Mouse (Mus musculus): ENCODE data around the gene Ccdc28b. TPM values are rescaled to one million over a fixed set of nuclear protein-coding genes. Genes with fewer than 3 reads are reported as not detected.

Ccdc28b gene
- polyA plus RNA-seq, 1 experiment: 20.8 TPM

DNA sequence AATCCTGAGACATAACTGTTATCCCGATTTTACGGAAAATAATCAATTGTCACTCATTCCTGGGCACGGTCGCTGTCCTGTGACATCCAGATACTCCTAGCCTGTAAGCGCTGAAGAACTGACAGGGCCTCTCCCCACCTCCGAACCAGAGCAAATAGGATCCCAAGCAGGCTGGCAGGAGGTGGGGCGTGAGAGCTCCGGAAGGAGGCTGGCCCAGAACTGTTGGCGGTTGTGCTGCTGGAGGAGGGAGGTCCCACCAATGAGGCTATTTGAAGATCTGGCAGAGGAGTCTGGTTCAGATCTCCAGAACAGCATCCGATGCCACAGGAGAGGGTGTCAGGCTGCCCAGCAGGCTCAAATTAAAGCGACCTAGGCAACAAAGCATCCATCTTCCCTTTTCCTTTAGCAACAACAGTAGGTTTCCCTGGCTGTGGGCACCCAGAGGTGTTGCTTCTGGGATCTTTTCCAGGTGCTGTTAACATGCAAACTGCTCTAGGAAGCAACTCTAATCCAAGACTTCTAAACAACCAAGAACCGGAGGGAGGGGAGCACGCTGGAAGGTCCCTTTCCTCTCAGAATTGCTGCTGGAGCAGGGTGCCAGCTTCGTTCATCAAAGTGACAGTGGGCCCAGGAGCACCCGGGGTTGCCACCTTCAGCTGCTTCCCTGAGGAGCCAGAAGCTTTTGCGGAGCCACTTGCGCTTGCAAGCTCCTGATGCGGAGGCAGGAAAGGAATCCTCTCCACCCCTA is 708 bp upstream of the Ccdc28b start:
- WGBS: under 1% methylated on average over 18 of the region's 18 CpGs
- TF ChIP-seq CTCF (conservative IDR thresholded peaks at IDR 0.05; ENCODE audit: insufficient read depth, insufficient read length, low read depth, low read length): no peak
- TF ChIP-seq POLR2A (IDR thresholded peaks at IDR 0.05; ENCODE audit: low read depth, low read length): no peak
- Histone ChIP-seq H3K27me3 (replicated peaks; ENCODE audit: control insufficient read depth, insufficient read depth, low read length) (no peaks in the 10 kb centered on the region), H3K4me1 (ENCODE audit: control insufficient read depth, insufficient read depth, low read length) (peaks cover 12% of the 10 kb centered on the region), H3K36me3 (ENCODE audit: control insufficient read depth, insufficient read depth, low read length) (peaks cover 2% of the 10 kb centered on the region), H3K4me3 (ENCODE audit: insufficient read depth, low read depth, low read length) (peak overlapping the region; percentile 84), H3K27ac (ENCODE audit: insufficient read depth, low read depth, low read length) (peak overlapping the region; percentile 83)
- peak; percentile 94 for DNase-seq

DNA sequence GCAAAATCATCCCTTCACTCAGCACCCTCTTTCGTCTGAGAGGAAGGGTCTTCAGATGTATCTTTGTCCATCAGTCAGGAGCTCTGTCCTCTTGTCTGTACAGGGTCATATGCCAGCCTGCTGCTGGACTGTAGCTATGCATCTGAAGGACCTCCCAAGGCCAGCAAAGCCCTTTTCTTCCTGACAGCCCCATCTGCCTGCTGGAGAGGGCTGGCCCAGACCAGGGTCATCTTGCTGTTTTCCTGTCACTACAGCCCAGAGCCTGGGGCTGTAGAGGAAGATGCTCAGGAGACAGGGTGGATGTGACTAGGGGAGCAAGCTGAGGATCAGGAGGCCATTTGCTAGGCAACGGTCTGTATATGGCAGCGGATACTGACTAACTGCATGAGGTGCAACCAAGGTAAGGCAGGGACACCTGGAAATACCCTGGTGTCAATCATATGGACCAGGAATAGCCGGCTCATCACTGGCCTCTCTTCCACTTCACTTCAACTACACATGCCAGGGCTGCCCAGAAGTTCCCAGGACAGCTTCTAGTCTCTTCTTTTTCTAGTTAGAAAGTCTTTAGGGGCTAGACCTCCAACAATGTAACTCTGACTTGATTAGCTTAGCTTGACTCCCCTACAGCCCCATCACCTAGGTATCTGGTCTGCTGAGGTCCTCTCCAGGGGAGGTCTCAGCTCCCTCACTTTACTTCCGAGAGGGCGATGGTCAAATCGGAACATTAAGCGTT is 778 bp downstream of the Ccdc28b start:
- H3K4me1 ChIP-seq (ENCODE audit: control insufficient read depth, insufficient read depth, low read length): peaks cover 19% of the 10 kb centered on the region
- no peak for DNase-seq
- no peaks in the 10 kb centered on the region for H3K36me3 ChIP-seq (ENCODE audit: control insufficient read depth, insufficient read depth, low read length)
- 15% methylated on average over 8 of the region's 8 CpGs for WGBS
- no peaks in the 10 kb centered on the region for H3K27me3 ChIP-seq (replicated peaks; ENCODE audit: control insufficient read depth, insufficient read depth, low read length)
- no peak for TF ChIP-seq CTCF (conservative IDR thresholded peaks at IDR 0.05; ENCODE audit: insufficient read depth, insufficient read length, low read depth, low read length)
- no peak for TF ChIP-seq POLR2A (IDR thresholded peaks at IDR 0.05; ENCODE audit: low read depth, low read length)
- peak overlapping the region; percentile 84 for H3K4me3 ChIP-seq (ENCODE audit: insufficient read depth, low read depth, low read length)
- H3K27ac ChIP-seq (ENCODE audit: insufficient read depth, low read depth, low read length): peak overlapping the region; percentile 20; the same call in 1 of the 2 replicates

DNA sequence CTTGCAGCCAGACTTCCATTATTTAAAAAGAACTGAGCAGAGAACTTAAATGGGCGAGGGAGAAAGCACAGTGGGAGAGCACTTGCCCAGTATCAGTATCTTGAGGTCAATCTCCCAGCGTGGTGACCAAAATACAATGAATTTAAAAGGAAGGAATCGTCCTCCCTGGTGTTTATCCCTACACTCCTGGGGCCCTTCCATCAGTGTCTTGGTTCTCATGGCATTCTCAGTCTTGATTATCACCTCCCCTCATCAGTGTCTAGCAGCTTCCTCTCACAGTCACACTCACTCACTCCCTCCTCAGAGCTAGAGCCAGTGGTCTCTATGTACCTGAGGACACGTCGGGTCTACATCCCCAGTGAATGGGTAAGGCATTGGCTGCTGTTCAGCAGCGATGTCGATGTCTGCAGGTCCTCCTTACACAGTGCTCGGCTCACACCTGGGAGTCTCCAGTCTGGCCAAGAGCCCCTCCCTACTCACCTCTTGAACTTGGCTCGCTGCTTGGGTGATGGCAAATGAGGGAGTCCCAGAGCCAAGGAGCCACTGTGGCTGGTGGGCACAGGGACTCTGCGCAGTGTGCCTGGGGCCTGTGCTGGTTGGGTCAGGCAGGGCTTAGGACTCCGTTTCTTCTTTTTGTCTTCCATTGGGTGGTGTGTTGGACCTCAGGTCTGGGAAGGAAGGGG is 1.5 kb downstream of the Ccdc28b start:
- H3K4me1 ChIP-seq (ENCODE audit: control insufficient read depth, insufficient read depth, low read length): peaks cover 19% of the 10 kb centered on the region
- H3K36me3 ChIP-seq (ENCODE audit: control insufficient read depth, insufficient read depth, low read length): no peaks in the 10 kb centered on the region
- no peak for DNase-seq
- peak overlapping the region; percentile 62 for H3K27ac ChIP-seq (ENCODE audit: insufficient read depth, low read depth, low read length)
- H3K4me3 ChIP-seq (ENCODE audit: insufficient read depth, low read depth, low read length): 0 out of 2 replicates have a peak overlapping the region, but pooled peaks have one; percentile 84
- TF ChIP-seq POLR2A (IDR thresholded peaks at IDR 0.05; ENCODE audit: low read depth, low read length) (no peak), CTCF (conservative IDR thresholded peaks at IDR 0.05; ENCODE audit: insufficient read depth, insufficient read length, low read depth, low read length) (no peak)
- 79% methylated on average over 11 of the region's 11 CpGs for WGBS
- H3K27me3 ChIP-seq (replicated peaks; ENCODE audit: control insufficient read depth, insufficient read depth, low read length): no peaks in the 10 kb centered on the region

DNA sequence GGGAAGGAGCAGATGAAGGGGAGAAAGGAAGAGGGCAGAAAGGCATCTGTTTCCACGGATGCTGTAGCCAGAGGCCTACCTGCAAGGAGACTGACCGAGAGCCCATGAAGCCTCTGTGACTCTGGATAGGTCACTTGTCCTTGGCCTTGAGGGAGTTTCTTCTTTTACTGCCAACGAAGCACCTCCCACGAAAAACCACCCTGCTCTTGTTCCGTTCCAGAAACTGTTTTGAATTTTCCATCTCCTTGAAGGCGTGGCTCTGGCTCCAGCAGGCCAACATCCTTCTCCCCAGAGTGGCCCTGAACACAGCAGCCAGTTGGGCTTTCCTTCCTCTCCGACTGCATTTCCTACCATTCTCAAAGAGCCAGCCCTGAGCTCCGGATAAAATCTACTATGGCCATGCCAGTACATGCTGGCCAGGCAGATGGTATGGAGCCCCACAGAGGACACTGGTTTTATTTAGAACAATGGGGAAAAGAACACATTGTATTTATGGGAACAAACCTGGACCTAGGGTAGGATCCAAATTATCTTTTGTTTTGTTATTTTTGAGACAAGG is 2.4 kb downstream of the Ccdc28b start:
- no peaks in the 10 kb centered on the region for H3K27me3 ChIP-seq (replicated peaks; ENCODE audit: control insufficient read depth, insufficient read depth, low read length)
- H3K4me1 ChIP-seq (ENCODE audit: control insufficient read depth, insufficient read depth, low read length): peaks cover 19% of the 10 kb centered on the region
- H3K36me3 ChIP-seq (ENCODE audit: control insufficient read depth, insufficient read depth, low read length): no peaks in the 10 kb centered on the region
- H3K4me3 ChIP-seq (ENCODE audit: insufficient read depth, low read depth, low read length): peak overlapping the region; percentile 57
- peak; percentile 79 for DNase-seq
- H3K27ac ChIP-seq (ENCODE audit: insufficient read depth, low read depth, low read length): peak overlapping the region; percentile 95
- TF ChIP-seq POLR2A (IDR thresholded peaks at IDR 0.05; ENCODE audit: low read depth, low read length): peak; percentile 7
- TF ChIP-seq CTCF (conservative IDR thresholded peaks at IDR 0.05; ENCODE audit: insufficient read depth, insufficient read length, low read depth, low read length): no peak
- 45% methylated on average over 8 of the region's 8 CpGs for WGBS

DNA sequence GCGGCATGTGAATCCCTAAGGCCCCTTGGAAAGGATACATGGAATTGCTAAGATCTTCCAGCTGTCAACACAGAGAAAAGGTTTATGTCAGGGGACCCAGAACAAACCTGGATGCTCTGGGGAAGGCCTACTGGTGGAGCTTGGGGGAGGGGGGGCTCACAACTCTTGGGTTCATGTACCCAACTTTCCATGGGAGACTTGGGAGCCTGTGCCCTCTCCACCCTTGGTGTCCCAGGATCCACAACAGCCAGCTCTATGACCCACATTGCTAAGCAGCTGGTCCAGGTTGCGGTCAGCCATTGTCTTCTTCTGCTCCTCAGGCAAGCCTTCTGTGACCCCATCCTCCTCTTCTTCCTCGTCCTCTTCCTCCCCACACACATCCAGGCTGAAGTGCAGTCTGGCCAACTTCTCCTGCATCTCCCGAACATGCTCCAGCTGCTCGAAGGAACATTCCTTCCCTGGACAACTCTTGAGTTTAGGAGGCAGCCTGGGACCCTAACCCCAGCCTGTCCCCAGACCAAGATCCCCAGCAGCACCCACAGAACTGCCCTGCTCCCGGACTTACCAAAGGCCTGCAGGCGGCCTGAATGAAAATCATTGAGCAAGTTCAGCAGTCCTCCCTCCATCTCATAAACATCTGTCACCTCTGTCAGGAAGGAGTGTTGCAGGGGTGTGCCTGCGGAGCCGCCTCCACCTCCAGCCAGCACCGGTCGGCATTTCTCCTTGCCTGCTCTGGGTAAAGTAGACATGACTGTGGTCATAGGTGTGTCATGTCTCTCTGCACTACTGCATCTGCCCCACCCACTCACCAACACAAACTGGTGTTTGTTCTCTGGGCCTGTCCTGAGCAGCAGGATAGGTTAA is 3.1 kb downstream of the Ccdc28b start:
- peak overlapping the region; percentile 95 for H3K27ac ChIP-seq (ENCODE audit: insufficient read depth, low read depth, low read length)
- 66% methylated on average over 11 of the region's 11 CpGs for WGBS
- TF ChIP-seq POLR2A (IDR thresholded peaks at IDR 0.05; ENCODE audit: low read depth, low read length) (no peak), CTCF (conservative IDR thresholded peaks at IDR 0.05; ENCODE audit: insufficient read depth, insufficient read length, low read depth, low read length) (no peak)
- peak overlapping the region; percentile 57 for H3K4me3 ChIP-seq (ENCODE audit: insufficient read depth, low read depth, low read length)
- H3K4me1 ChIP-seq (ENCODE audit: control insufficient read depth, insufficient read depth, low read length): peaks cover 19% of the 10 kb centered on the region
- no peaks in the 10 kb centered on the region for H3K27me3 ChIP-seq (replicated peaks; ENCODE audit: control insufficient read depth, insufficient read depth, low read length)
- no peaks in the 10 kb centered on the region for H3K36me3 ChIP-seq (ENCODE audit: control insufficient read depth, insufficient read depth, low read length)
- no peak for DNase-seq
